Mouse (Mus musculus): ENCODE data around the gene Prdm10. TPM values are rescaled to one million over a fixed set of nuclear protein-coding genes. Genes with fewer than 3 reads are reported as not detected.
A peak's percentile ranks its signal among the peaks of the same experiment; 100 is the strongest.

Gene Prdm10
- polyA plus RNA-seq, 1 experiment from 2014 or later: 5.4 TPM

DNA sequence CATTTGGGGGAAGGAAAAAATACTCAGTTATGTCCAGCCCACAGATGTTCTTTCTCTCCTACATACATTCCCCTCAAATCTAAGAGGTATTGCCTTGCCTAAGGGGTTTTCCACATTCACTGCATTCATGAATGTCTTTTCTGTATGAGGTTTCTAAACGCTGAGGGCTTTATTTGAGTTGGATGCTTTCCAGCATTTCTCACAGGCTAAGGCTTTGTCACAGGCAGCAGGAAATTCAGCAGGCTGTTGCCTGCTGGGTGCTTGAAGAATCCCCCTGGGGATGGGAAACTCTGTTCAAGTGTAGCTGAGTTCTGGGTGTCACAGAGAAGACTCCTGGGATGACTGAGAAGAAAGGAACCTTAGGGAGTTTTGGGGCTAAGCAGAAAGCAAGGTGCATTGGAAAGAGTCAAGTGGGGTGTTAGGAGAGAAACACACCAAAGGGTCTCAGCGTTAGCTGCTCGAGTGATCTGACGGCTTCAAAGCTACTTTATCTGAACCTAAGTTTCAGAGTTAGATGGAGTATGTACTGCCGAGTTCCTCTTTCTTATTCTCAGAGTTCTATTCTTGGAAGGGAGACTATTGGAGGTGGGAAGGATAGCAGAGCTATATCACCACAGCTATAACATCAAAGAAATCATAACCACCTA is 14.2 kb upstream of the Prdm10 start:
- Histone ChIP-seq H3K9me3 (replicated peaks) (no peaks in the 10 kb centered on the region), H3K36me3 (no peaks in the 10 kb centered on the region), H3K4me2 (peak overlapping the region; percentile 21), H3K4me1 (replicated peaks) (peaks cover 36% of the 10 kb centered on the region), H3K27me3 (replicated peaks) (no peaks in the 10 kb centered on the region), H3K27ac (ENCODE audit: poor library complexity, severe bottlenecking) (peak overlapping the region; percentile 61), H3K4me3 (no peak overlapping the region), H3K9ac (no peak overlapping the region)
- ATAC-seq (ENCODE audit: insufficient number of reproducible peaks, low FRiP score): peak; percentile 61; the same call in 1 of the 2 replicates
- 13% methylated on average over 5 of the region's 5 CpGs for WGBS

DNA sequence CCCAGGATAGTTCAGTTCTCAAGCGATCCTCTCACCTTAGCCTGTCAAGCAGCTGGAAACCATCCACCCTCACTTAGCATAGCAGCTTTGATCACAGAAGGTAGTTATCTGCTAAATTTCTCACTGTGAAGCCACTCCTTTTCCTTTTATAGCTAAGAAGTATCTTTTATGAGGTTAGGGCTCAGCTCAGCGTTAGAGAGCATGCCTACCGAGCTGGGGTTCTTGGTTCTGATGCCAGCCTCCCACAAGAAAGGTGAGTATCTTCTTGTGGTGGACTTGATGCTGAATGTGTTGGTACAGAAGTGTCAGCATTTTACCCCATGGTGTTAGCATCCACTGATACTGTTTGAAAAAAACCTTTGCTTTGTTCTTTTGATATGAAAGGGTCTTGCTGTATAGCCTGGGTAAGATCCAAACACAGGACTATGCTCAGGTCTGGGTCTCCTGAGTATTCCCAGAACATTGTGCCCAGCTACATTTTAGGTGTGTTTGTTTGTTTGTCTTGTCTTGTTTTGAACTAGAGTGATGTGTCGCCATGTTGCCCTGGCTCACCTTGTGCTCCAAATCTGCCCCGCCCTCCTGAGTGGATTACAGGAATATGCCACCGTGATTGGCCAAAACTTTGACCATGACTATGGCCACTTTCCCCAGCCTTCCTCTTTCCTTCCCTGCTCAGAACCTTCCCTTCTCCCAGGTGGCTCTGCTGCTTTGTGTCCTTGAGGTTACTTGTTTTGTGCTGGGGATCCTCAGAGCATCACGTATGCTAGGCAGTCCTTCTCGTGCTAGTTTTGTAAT is 8.9 kb upstream of the Prdm10 start:
- H3K9me3 ChIP-seq (replicated peaks): no peaks in the 10 kb centered on the region
- no peak overlapping the region for H3K4me3 ChIP-seq
- H3K27me3 ChIP-seq (replicated peaks): no peaks in the 10 kb centered on the region
- no peak overlapping the region for H3K9ac ChIP-seq
- WGBS: 65% methylated on average over 8 of the region's 8 CpGs
- H3K4me2 ChIP-seq: no peak overlapping the region
- H3K4me1 ChIP-seq (replicated peaks): peaks cover 17% of the 10 kb centered on the region
- H3K27ac ChIP-seq (ENCODE audit: poor library complexity, severe bottlenecking): no peak overlapping the region
- no peaks in the 10 kb centered on the region for H3K36me3 ChIP-seq
- ATAC-seq (ENCODE audit: insufficient number of reproducible peaks, low FRiP score): no peak

DNA sequence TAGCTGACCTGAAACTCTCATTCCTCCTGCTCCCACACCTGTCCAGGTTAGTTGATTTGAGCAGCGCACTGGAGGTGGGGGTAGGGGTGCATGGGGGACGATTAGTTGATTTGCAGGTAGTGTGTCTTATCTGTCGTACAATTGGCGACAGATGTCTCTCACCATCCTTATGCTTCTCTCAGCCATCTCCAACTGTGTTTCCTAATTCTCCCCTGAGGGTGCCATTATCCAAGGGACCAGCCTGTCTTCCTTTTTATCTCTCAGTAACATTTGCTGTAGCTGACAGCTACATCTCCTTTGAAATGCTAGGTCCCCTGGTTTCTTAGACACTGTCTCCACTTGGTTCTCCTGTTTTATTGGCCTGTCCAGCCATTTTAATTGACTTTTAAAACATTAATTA is 8.2 kb upstream of the Prdm10 start:
- no peak overlapping the region for H3K9ac ChIP-seq
- H3K27me3 ChIP-seq (replicated peaks): no peaks in the 10 kb centered on the region
- no peaks in the 10 kb centered on the region for H3K9me3 ChIP-seq (replicated peaks)
- H3K4me3 ChIP-seq: no peak overlapping the region
- no peak overlapping the region for H3K27ac ChIP-seq (ENCODE audit: poor library complexity, severe bottlenecking)
- 52% methylated on average over 4 of the region's 4 CpGs for WGBS
- no peak overlapping the region for H3K4me2 ChIP-seq
- no peaks in the 10 kb centered on the region for H3K36me3 ChIP-seq
- H3K4me1 ChIP-seq (replicated peaks): peaks cover 12% of the 10 kb centered on the region
- no peak for ATAC-seq (ENCODE audit: insufficient number of reproducible peaks, low FRiP score)

DNA sequence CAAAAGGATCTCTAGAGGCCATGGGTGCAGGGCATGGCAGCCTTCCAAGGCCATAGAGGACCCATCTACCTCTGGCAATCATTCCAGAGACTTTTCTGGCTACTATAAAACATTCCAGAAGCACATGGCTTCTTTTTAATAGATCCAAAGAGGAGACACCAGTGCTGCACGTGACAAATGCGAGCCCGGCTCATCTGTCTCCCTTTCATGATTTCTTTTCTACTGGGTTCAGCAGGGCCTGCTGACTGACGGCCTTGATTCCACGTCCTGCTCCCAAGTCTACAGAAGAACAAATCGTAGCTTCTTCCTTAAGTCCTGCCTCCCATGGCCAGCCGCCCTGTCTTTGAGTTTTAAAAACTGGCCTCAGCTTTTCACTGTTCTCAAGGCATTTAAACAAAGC is 1.7 kb upstream of the Prdm10 start:
- no peak overlapping the region for H3K9ac ChIP-seq
- no peaks in the 10 kb centered on the region for H3K36me3 ChIP-seq
- H3K4me2 ChIP-seq: no peak overlapping the region
- H3K4me1 ChIP-seq (replicated peaks): peaks cover 15% of the 10 kb centered on the region
- WGBS: 82% methylated on average over 7 of the region's 7 CpGs
- H3K9me3 ChIP-seq (replicated peaks): no peaks in the 10 kb centered on the region
- H3K27ac ChIP-seq (ENCODE audit: poor library complexity, severe bottlenecking): no peak overlapping the region
- no peak overlapping the region for H3K4me3 ChIP-seq
- ATAC-seq (ENCODE audit: insufficient number of reproducible peaks, low FRiP score): no peak
- H3K27me3 ChIP-seq (replicated peaks): no peaks in the 10 kb centered on the region

DNA sequence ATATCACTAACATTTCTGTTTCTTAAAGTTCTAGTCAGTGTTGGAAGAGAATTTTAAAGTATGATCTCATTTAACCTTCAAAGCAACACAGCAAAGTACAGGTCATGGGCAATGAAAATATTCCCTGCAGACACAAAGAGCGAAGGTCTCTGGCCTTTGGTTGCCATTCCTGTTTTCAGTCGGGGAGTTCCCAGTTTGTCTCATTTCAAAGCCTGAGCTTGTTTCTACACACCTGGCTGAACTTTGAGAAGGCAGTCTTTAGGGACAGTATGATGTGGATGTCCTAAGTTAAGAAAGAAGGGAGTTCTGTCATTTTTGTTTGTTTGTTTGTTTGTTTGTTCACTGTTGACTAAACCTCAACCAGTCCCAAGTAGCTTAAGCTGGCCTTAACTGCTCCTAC is 1.0 kb upstream of the Prdm10 start:
- Histone ChIP-seq H3K9me3 (replicated peaks) (no peaks in the 10 kb centered on the region), H3K4me2 (peak overlapping the region; percentile 74)
- no peak for ATAC-seq (ENCODE audit: insufficient number of reproducible peaks, low FRiP score)

DNA sequence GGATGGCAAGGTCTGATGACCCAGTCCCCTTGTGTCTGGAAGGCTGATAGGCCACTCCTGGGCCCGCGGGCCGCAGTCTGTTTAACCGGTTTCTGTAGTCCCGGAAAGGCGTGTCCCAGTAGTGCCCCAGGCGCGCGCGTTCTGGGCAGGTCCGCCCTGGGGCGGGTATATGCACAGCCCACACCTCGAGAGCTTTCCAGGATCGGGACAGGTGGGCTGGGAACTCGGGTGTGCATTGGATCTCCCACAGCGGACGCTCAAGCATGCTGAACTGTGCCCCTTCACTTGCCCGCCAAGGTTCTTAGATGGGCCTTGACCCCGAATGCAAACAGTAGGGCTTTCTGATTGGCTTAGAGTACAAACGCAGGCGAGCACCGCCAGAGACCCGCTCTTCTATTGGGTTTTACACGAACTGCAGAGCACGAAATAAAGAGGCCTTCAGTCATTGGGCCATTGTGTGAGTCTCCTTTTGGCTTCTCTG is 413 bp upstream of the Prdm10 start:
- Histone ChIP-seq H3K9ac (peak overlapping the region; percentile 72), H3K4me3 (peak overlapping the region; percentile 76), H3K27me3 (replicated peaks) (no peaks in the 10 kb centered on the region), H3K9me3 (replicated peaks) (no peaks in the 10 kb centered on the region), H3K36me3 (no peaks in the 10 kb centered on the region), H3K4me2 (peak overlapping the region; percentile 74), H3K4me1 (replicated peaks) (peaks cover 12% of the 10 kb centered on the region), H3K27ac (ENCODE audit: poor library complexity, severe bottlenecking) (peak overlapping the region; percentile 96)
- WGBS: under 1% methylated on average over 25 of the region's 25 CpGs
- peak; percentile 83 for ATAC-seq (ENCODE audit: insufficient number of reproducible peaks, low FRiP score)

More for the DNA sequence above, 1.0 kb upstream of the Prdm10 start:
- Histone ChIP-seq H3K36me3 (no peaks in the 10 kb centered on the region), H3K9ac (peak overlapping the region; percentile 72), H3K27ac (ENCODE audit: poor library complexity, severe bottlenecking) (peak overlapping the region; percentile 96), H3K4me1 (replicated peaks) (peaks cover 12% of the 10 kb centered on the region), H3K4me3 (peak overlapping the region; percentile 76), H3K27me3 (replicated peaks) (no peaks in the 10 kb centered on the region)
- WGBS: 72% methylated on average over 2 of the region's 2 CpGs

DNA sequence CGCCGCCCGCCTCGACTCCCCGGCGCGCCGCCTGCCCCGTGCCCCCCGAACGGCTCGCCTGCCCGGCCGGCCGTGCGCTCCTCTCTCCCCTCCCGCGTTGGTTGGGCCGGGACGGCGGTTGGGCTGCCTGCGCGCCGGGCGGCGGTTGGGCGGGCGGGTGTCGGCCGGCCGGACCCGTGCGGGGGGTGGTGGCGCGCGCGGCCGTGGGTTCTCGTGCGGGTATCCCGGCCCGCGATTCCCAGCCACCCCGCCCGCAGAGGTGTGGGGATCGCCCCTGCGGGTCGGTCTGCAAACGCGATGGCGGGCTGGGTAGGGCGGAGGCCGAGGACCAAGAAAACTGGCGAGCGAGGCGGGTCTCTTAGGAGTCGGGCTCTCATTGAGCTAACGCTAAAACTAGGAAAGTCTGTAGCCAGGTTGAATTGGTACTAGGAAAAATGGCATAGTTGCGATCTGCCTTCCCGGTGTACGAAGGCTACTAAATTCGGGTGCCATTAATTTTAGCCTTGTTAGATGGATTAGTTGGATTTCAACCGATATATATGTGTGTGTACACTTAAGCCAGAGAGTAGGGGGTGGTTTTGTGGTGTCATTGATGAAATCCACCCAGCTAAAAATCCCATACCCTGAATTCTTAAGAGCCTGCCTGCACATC is 799 bp downstream of the Prdm10 start:
- under 1% methylated on average over 63 of the region's 63 CpGs for WGBS
- no peaks in the 10 kb centered on the region for H3K27me3 ChIP-seq (replicated peaks)
- peaks cover 5% of the 10 kb centered on the region; the same call in 1 of the 2 replicates for H3K36me3 ChIP-seq
- peak; percentile 84 for ATAC-seq (ENCODE audit: insufficient number of reproducible peaks, low FRiP score)
- peak overlapping the region; percentile 96 for H3K27ac ChIP-seq (ENCODE audit: poor library complexity, severe bottlenecking)
- H3K4me1 ChIP-seq (replicated peaks): peaks cover 12% of the 10 kb centered on the region
- H3K4me3 ChIP-seq: peak overlapping the region; percentile 76
- H3K9me3 ChIP-seq (replicated peaks): peaks cover 4% of the 10 kb centered on the region; the same call in 1 of the 2 replicates
- H3K9ac ChIP-seq: peak overlapping the region; percentile 92
- H3K4me2 ChIP-seq: peak overlapping the region; percentile 74

DNA sequence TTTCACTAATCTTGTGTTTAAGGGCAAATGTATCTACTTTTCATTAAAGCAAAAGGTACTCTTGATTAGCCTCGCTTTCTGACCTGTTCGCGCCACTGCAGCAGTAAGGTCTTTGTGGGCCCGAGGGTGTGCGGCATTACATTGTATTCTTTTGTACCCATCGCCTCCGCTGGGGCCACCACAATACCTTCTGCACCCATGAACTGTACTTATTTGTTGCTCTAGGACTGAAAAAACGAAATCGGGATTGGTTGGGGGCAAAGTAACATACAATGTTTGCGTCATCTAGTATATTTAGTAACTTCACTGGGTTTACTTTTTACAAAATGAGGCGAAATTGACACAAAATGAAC is 1.3 kb downstream of the Prdm10 start:
- H3K27ac ChIP-seq (ENCODE audit: poor library complexity, severe bottlenecking): peak overlapping the region; percentile 96
- peaks cover 6% of the 10 kb centered on the region; the same call in 1 of the 2 replicates for H3K36me3 ChIP-seq
- peaks cover 12% of the 10 kb centered on the region for H3K4me1 ChIP-seq (replicated peaks)
- H3K4me2 ChIP-seq: peak overlapping the region; percentile 74
- ATAC-seq (ENCODE audit: insufficient number of reproducible peaks, low FRiP score): no peak
- 9% methylated on average over 11 of the region's 11 CpGs for WGBS
- H3K9ac ChIP-seq: peak overlapping the region; percentile 92
- peaks cover 5% of the 10 kb centered on the region; the same call in 1 of the 2 replicates for H3K9me3 ChIP-seq (replicated peaks)
- H3K27me3 ChIP-seq (replicated peaks): no peaks in the 10 kb centered on the region
- H3K4me3 ChIP-seq: peak overlapping the region; percentile 76

DNA sequence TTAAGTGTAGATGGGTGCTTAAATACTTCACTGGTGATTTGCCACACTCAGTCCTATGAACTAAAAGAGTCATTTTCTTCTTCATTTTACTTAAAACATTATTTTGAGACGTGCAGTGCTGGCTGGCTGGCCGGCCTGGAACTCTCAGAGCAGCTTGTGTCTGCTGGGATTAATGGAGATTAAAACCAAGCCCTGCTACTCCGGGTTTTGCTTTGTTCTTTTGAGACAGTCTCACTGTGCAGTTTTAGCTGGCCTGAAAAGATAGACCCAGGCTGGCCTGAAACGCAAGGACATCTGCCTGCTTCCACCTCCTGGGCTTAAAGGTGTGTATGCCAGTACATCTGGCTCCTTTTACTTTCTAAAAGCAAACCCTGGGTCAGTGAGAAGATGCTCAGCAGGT is 2.2 kb downstream of the Prdm10 start:
- ATAC-seq (ENCODE audit: insufficient number of reproducible peaks, low FRiP score): no peak
- H3K4me3 ChIP-seq: no peak overlapping the region
- H3K9me3 ChIP-seq (replicated peaks): peaks cover 5% of the 10 kb centered on the region; the same call in 1 of the 2 replicates
- 46% methylated on average over 4 of the region's 4 CpGs for WGBS
- H3K9ac ChIP-seq: 0 out of 2 replicates have a peak overlapping the region, but pooled peaks have one; percentile 10
- H3K4me1 ChIP-seq (replicated peaks): peaks cover 12% of the 10 kb centered on the region
- H3K27ac ChIP-seq (ENCODE audit: poor library complexity, severe bottlenecking): no peak overlapping the region
- H3K4me2 ChIP-seq: 0 out of 2 replicates have a peak overlapping the region, but pooled peaks have one; percentile 9
- no peaks in the 10 kb centered on the region for H3K27me3 ChIP-seq (replicated peaks)
- peaks cover 6% of the 10 kb centered on the region; the same call in 1 of the 2 replicates for H3K36me3 ChIP-seq

DNA sequence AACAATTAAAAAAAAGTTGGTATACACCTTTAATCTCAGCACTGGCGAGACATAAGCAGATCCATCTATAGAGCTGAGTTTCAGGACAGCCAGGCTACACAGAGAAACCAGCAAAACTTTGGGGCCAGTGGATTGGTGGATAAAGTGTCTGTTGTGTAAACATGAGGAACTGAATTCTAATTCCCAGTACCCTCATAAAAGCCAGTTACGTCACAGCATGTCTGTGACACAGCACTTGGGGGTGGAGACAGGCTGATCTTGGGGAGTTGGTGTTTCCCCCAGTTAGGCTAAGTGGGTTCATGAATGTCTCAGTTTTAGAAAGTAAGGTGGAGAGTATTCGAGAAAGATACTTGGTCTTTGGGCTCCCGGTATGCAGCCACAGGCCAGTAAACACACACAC is 2.7 kb downstream of the Prdm10 start:
- Histone ChIP-seq H3K4me2 (no peak overlapping the region), H3K27me3 (replicated peaks) (no peaks in the 10 kb centered on the region), H3K9ac (no peak overlapping the region), H3K4me3 (no peak overlapping the region), H3K36me3 (peaks cover 6% of the 10 kb centered on the region; the same call in 1 of the 2 replicates), H3K9me3 (replicated peaks) (peaks cover 7% of the 10 kb centered on the region; the same call in 1 of the 2 replicates), H3K4me1 (replicated peaks) (peaks cover 12% of the 10 kb centered on the region), H3K27ac (ENCODE audit: poor library complexity, severe bottlenecking) (no peak overlapping the region)
- no peak for ATAC-seq (ENCODE audit: insufficient number of reproducible peaks, low FRiP score)
- WGBS: 88% methylated on average over 4 of the region's 4 CpGs

DNA sequence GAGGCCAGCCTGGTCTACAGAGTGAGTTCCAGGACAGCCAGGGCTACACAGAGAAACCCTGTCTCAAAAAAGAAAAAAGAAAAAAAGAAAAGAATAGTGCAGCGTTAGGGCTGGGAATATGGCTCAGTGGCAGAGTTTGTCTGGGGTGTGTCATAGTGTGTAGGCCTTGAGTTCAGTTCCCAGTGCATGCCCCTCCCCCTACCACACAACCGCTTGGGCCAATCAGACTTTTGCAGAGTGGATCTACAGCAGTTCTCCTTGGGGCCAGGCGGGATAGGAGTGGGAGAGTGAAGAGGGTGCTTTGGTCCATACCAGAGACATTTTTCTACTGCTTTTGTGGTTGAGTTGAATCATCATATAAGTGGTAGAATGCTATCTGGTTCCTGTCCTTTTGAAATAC is 3.6 kb downstream of the Prdm10 start:
- no peak for ATAC-seq (ENCODE audit: insufficient number of reproducible peaks, low FRiP score)
- no peaks in the 10 kb centered on the region for H3K27me3 ChIP-seq (replicated peaks)
- no peak overlapping the region for H3K9ac ChIP-seq
- H3K4me1 ChIP-seq (replicated peaks): peaks cover 7% of the 10 kb centered on the region
- peaks cover 7% of the 10 kb centered on the region; the same call in 1 of the 2 replicates for H3K9me3 ChIP-seq (replicated peaks)
- 77% methylated on average over 3 of the region's 3 CpGs for WGBS
- H3K4me2 ChIP-seq: no peak overlapping the region
- H3K27ac ChIP-seq (ENCODE audit: poor library complexity, severe bottlenecking): no peak overlapping the region
- H3K4me3 ChIP-seq: no peak overlapping the region
- H3K36me3 ChIP-seq: peaks cover 6% of the 10 kb centered on the region; the same call in 1 of the 2 replicates

Data from heart, embryonic 12.5 days (tissue).